Mouse (Mus musculus): ENCODE measurements around the gene Csf1. TPM values are rescaled to one million over a fixed set of nuclear protein-coding genes. Genes with fewer than 3 reads are reported as not detected.
A peak's percentile ranks its signal among the peaks of the same experiment; 100 is the strongest.

Gene Csf1
- polyA plus RNA-seq, 1 experiment from 2014 or later, result 12.8 TPM

GRCm38 (mm10) chr3:107760771-107761170 lies 502 bp upstream of the Csf1 start:
- 66% methylated on average over 1 of the region's 1 CpGs for WGBS
- Histone ChIP-seq H3K36me3 (0 out of 2 replicates have a peak, but pooled peaks cover 3% of the 10 kb centered on the region), H3K4me3 (peak overlapping the region; percentile 90), H3K4me1 (replicated peaks) (peaks cover 30% of the 10 kb centered on the region), H3K27ac (ENCODE audit: poor library complexity, severe bottlenecking) (peak overlapping the region; percentile 86; the same call in 1 of the 2 replicates), H3K9me3 (replicated peaks) (no peaks in the 10 kb centered on the region), H3K27me3 (replicated peaks) (0 out of 2 replicates have a peak, but pooled peaks cover 7% of the 10 kb centered on the region), H3K9ac (0 out of 2 replicates have a peak overlapping the region, but pooled peaks have one; percentile 91), H3K4me2 (peak overlapping the region; percentile 94)
- ATAC-seq (ENCODE audit: insufficient number of reproducible peaks, low FRiP score), result no peak

GRCm38 (mm10) chr3:107758638-107759037 lies 1.6 kb downstream of the Csf1 start:
- 13% methylated on average over 3 of the region's 3 CpGs for WGBS
- H3K4me2 ChIP-seq, result peak overlapping the region; percentile 94
- 0 out of 2 replicates have a peak, but pooled peaks cover 7% of the 10 kb centered on the region for H3K27me3 ChIP-seq (replicated peaks)
- H3K27ac ChIP-seq (ENCODE audit: poor library complexity, severe bottlenecking), result no peak overlapping the region
- no peaks in the 10 kb centered on the region for H3K9me3 ChIP-seq (replicated peaks)
- peak overlapping the region; percentile 90 for H3K4me3 ChIP-seq
- peaks cover 30% of the 10 kb centered on the region for H3K4me1 ChIP-seq (replicated peaks)
- ATAC-seq (ENCODE audit: insufficient number of reproducible peaks, low FRiP score), result no peak
- H3K9ac ChIP-seq, result peak overlapping the region; percentile 91
- peaks cover 8% of the 10 kb centered on the region for H3K36me3 ChIP-seq

GRCm38 (mm10) chr3:107758176-107758575 lies 2.1 kb downstream of the Csf1 start:
- Histone ChIP-seq H3K9me3 (replicated peaks) (no peaks in the 10 kb centered on the region), H3K4me3 (peak overlapping the region; percentile 90), H3K27me3 (replicated peaks) (0 out of 2 replicates have a peak, but pooled peaks cover 2% of the 10 kb centered on the region), H3K36me3 (peaks cover 12% of the 10 kb centered on the region), H3K4me2 (peak overlapping the region; percentile 94), H3K27ac (ENCODE audit: poor library complexity, severe bottlenecking) (no peak overlapping the region), H3K4me1 (replicated peaks) (peaks cover 30% of the 10 kb centered on the region), H3K9ac (0 out of 2 replicates have a peak overlapping the region, but pooled peaks have one; percentile 3)
- 49% methylated on average over 2 of the region's 2 CpGs for WGBS
- ATAC-seq (ENCODE audit: insufficient number of reproducible peaks, low FRiP score), result no peak

- no peaks in the 10 kb centered on the region for H3K9me3 ChIP-seq (replicated peaks)
- H3K27ac ChIP-seq (ENCODE audit: poor library complexity, severe bottlenecking), result no peak overlapping the region
- peak overlapping the region; percentile 3; the same call in 1 of the 2 replicates for H3K9ac ChIP-seq
- H3K4me2 ChIP-seq, result peak overlapping the region; percentile 94
- 84% methylated on average over 5 of the region's 5 CpGs for WGBS
- ATAC-seq (ENCODE audit: insufficient number of reproducible peaks, low FRiP score), result no peak
- no peak overlapping the region for H3K4me3 ChIP-seq
- H3K4me1 ChIP-seq (replicated peaks), result peaks cover 30% of the 10 kb centered on the region
- H3K27me3 ChIP-seq (replicated peaks), result no peaks in the 10 kb centered on the region
- peaks cover 18% of the 10 kb centered on the region for H3K36me3 ChIP-seq
Measured at GRCm38 (mm10) chr3:107757365-107758129, 2.7 kb downstream of the Csf1 start.

- Histone ChIP-seq H3K27ac (ENCODE audit: poor library complexity, severe bottlenecking) (no peak overlapping the region), H3K4me3 (no peak overlapping the region), H3K4me2 (no peak overlapping the region), H3K9me3 (replicated peaks) (no peaks in the 10 kb centered on the region), H3K4me1 (replicated peaks) (peaks cover 30% of the 10 kb centered on the region), H3K9ac (no peak overlapping the region), H3K36me3 (peaks cover 29% of the 10 kb centered on the region), H3K27me3 (replicated peaks) (no peaks in the 10 kb centered on the region)
- ATAC-seq (ENCODE audit: insufficient number of reproducible peaks, low FRiP score), result no peak
- 72% methylated on average over 2 of the region's 2 CpGs for WGBS
Measured at GRCm38 (mm10) chr3:107756481-107756866, 3.8 kb downstream of the Csf1 start.

GRCm38 (mm10) chr3:107755702-107756480 lies 4.4 kb downstream of the Csf1 start:
- Histone ChIP-seq H3K4me2 (no peak overlapping the region), H3K9ac (no peak overlapping the region), H3K4me1 (replicated peaks) (peaks cover 30% of the 10 kb centered on the region), H3K27me3 (replicated peaks) (no peaks in the 10 kb centered on the region), H3K4me3 (no peak overlapping the region), H3K27ac (ENCODE audit: poor library complexity, severe bottlenecking) (no peak overlapping the region), H3K9me3 (replicated peaks) (no peaks in the 10 kb centered on the region), H3K36me3 (peaks cover 33% of the 10 kb centered on the region)
- 70% methylated on average over 5 of the region's 5 CpGs for WGBS
- no peak for ATAC-seq (ENCODE audit: insufficient number of reproducible peaks, low FRiP score)

- H3K27me3 ChIP-seq (replicated peaks), result no peaks in the 10 kb centered on the region
- no peak overlapping the region for H3K4me2 ChIP-seq
- peaks cover 46% of the 10 kb centered on the region for H3K36me3 ChIP-seq
- ATAC-seq (ENCODE audit: insufficient number of reproducible peaks, low FRiP score), result no peak
- WGBS, result 44% methylated on average over 3 of the region's 3 CpGs
- peaks cover 24% of the 10 kb centered on the region for H3K4me1 ChIP-seq (replicated peaks)
- H3K4me3 ChIP-seq, result no peak overlapping the region
- no peak overlapping the region for H3K9ac ChIP-seq
- no peaks in the 10 kb centered on the region for H3K9me3 ChIP-seq (replicated peaks)
- no peak overlapping the region for H3K27ac ChIP-seq (ENCODE audit: poor library complexity, severe bottlenecking)
Measured at GRCm38 (mm10) chr3:107754632-107755031, 5.6 kb downstream of the Csf1 start.

GRCm38 (mm10) chr3:107751607-107752006 lies 8.7 kb downstream of the Csf1 start:
- H3K9me3 ChIP-seq (replicated peaks), result no peaks in the 10 kb centered on the region
- no peaks in the 10 kb centered on the region for H3K4me1 ChIP-seq (replicated peaks)
- no peak overlapping the region for H3K4me2 ChIP-seq
- peaks cover 71% of the 10 kb centered on the region for H3K36me3 ChIP-seq
- H3K9ac ChIP-seq, result no peak overlapping the region
- H3K27ac ChIP-seq (ENCODE audit: poor library complexity, severe bottlenecking), result no peak overlapping the region
- H3K27me3 ChIP-seq (replicated peaks), result no peaks in the 10 kb centered on the region
- no peak for ATAC-seq (ENCODE audit: insufficient number of reproducible peaks, low FRiP score)
- WGBS, result 69% methylated on average over 3 of the region's 3 CpGs
- no peak overlapping the region for H3K4me3 ChIP-seq

GRCm38 (mm10) chr3:107750775-107751540 lies 9.3 kb downstream of the Csf1 start:
- Histone ChIP-seq H3K36me3 (peaks cover 77% of the 10 kb centered on the region), H3K27ac (ENCODE audit: poor library complexity, severe bottlenecking) (no peak overlapping the region), H3K27me3 (replicated peaks) (no peaks in the 10 kb centered on the region), H3K4me2 (no peak overlapping the region), H3K9me3 (replicated peaks) (no peaks in the 10 kb centered on the region), H3K9ac (no peak overlapping the region), H3K4me1 (replicated peaks) (no peaks in the 10 kb centered on the region), H3K4me3 (no peak overlapping the region)
- no peak for ATAC-seq (ENCODE audit: insufficient number of reproducible peaks, low FRiP score)
- whole genome bisulfite sequencing, result 70% methylated on average over 9 of the region's 9 CpGs

- WGBS, result 68% methylated on average over 4 of the region's 4 CpGs
- H3K36me3 ChIP-seq, result peaks cover 86% of the 10 kb centered on the region
- no peaks in the 10 kb centered on the region for H3K27me3 ChIP-seq (replicated peaks)
- no peak overlapping the region for H3K4me3 ChIP-seq
- no peaks in the 10 kb centered on the region for H3K4me1 ChIP-seq (replicated peaks)
- H3K4me2 ChIP-seq, result no peak overlapping the region
- no peaks in the 10 kb centered on the region for H3K9me3 ChIP-seq (replicated peaks)
- no peak overlapping the region for H3K9ac ChIP-seq
- H3K27ac ChIP-seq (ENCODE audit: poor library complexity, severe bottlenecking), result no peak overlapping the region
- ATAC-seq (ENCODE audit: insufficient number of reproducible peaks, low FRiP score), result no peak
Measured at GRCm38 (mm10) chr3:107749446-107749845, 10.8 kb downstream of the Csf1 start.
